Mouse (Mus musculus): ENCODE data around the gene Slc6a12.

GRCm38 (mm10) chr6:121344329-121344728 lies 1.5 kb downstream of the Slc6a12 start:
- TF ChIP-seq CTCF (IDR thresholded peaks at IDR 0.05; ENCODE audit: borderline replicate concordance, extremely low read depth, insufficient read depth, insufficient read length) (no peak), POLR2A (IDR thresholded peaks at IDR 0.05; ENCODE audit: borderline replicate concordance, extremely low read depth, insufficient read depth, insufficient read length, poor library complexity, severe bottlenecking) (no peak)

All from brain, embryonic 14.5 days (tissue).